Mouse (Mus musculus): ENCODE measurements around the gene 4932438H23Rik.

Gene 4932438H23Rik

DNA sequence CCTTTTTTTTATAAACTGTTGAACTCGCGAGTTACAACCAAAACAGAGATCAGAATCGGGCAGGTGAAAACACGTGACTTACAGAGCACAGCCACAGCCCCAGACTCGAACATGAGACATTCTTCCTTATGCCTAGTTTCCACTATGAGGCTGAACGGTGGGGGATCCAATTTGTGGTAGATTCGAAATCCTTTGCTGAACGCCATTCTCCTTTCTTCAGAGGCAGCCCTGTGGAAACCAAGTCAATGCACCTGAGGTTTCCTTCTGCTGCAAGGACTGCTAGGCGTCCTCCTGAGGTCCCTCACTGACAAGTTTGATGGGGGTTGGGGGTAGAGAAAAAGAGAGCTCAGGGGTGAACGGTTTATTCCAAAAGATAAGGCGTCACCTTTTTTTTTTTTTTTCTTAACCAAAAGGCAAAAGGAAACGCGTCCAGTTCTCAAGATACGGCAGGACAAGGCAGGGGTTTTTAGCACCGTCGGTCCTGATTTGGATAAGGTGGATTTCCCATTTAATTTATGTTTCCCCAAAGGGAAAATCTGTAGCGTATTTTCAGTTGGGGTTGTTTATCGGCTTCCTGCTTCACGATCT lies 84.9 kb downstream of the 4932438H23Rik start:
- no peak for DNase-seq (ENCODE audit: low spot score)

DNA sequence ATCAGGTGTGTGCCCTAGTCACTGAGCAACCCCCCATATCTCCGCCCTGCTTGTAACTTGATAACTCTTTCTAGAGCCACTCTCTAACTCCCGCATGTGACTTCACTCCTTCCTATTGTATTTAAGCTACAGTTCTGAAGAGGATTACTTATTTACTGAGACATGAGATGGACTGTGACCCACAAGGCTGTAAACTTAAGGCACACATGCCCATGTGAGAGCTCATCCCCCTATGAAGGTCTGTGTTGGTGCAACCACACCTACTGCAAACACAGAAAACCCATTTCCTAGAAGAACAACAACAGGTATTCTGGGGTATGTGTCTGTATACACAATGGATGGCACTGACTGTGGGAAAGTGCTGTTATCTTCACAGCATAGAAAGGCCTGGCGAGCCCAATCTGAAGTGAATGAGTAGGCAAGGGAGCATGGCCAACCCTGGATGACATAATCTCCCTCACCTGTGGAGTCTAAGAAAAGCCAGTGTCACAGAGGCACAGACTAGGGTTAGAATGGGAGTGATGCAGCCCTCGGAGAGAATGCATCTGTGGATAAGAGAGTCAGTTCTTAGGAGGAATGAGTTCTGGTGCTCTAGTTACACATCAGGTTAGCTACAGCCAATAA lies 89.9 kb downstream of the 4932438H23Rik start:
- DNase-seq (ENCODE audit: low spot score): no peak

Measured in urinary bladder, postnatal 25 days (tissue).